Mouse (Mus musculus): ENCODE results near the gene 1700086D15Rik. TPM values are rescaled to one million over a fixed set of nuclear protein-coding genes. Genes with fewer than 3 reads are reported as not detected.

The 1700086D15Rik gene
- polyA plus RNA-seq, 1 experiment = 0.90 TPM

- no peak for TF ChIP-seq CTCF (IDR thresholded peaks at IDR 0.05; ENCODE audit: extremely low read depth, insufficient read depth, low read length)
- Histone ChIP-seq H3K4me3 (ENCODE audit: insufficient read depth, low read length) (no peak overlapping the region), H3K4me1 (ENCODE audit: control insufficient read depth, insufficient read depth, low read length) (peaks cover 2% of the 10 kb centered on the region; the same call in 1 of the 2 replicates), H3K27ac (ENCODE audit: insufficient read depth, low read length) (no peak overlapping the region)
Measured at GRCm38 (mm10) chr11:65115811-65116210, 43.9 kb downstream of the 1700086D15Rik start.

GRCm38 (mm10) chr11:65112086-65112485, 47.6 kb downstream of the 1700086D15Rik start:
- H3K4me3 ChIP-seq (ENCODE audit: insufficient read depth, low read length) = no peak overlapping the region
- no peak overlapping the region for H3K27ac ChIP-seq (ENCODE audit: insufficient read depth, low read length)
- peaks cover 6% of the 10 kb centered on the region for H3K4me1 ChIP-seq (ENCODE audit: control insufficient read depth, insufficient read depth, low read length)
- no peak for TF ChIP-seq POLR2A (IDR thresholded peaks at IDR 0.05; ENCODE audit: extremely low read depth, insufficient read depth, low read length)
- no peak for TF ChIP-seq CTCF (IDR thresholded peaks at IDR 0.05; ENCODE audit: extremely low read depth, insufficient read depth, low read length)

- H3K27ac ChIP-seq (ENCODE audit: insufficient read depth, low read length) = no peak overlapping the region
Measured at GRCm38 (mm10) chr11:65111651-65112050, 48.0 kb downstream of the 1700086D15Rik start.

GRCm38 (mm10) chr11:65110058-65110457, 49.6 kb downstream of the 1700086D15Rik start:
- no peak overlapping the region for H3K4me3 ChIP-seq (ENCODE audit: insufficient read depth, low read length)
- H3K4me1 ChIP-seq (ENCODE audit: control insufficient read depth, insufficient read depth, low read length) = peaks cover 6% of the 10 kb centered on the region
- TF ChIP-seq POLR2A (IDR thresholded peaks at IDR 0.05; ENCODE audit: extremely low read depth, insufficient read depth, low read length) = no peak
- no peak for TF ChIP-seq CTCF (IDR thresholded peaks at IDR 0.05; ENCODE audit: extremely low read depth, insufficient read depth, low read length)
- H3K27ac ChIP-seq (ENCODE audit: insufficient read depth, low read length) = no peak overlapping the region

More at GRCm38 (mm10) chr11:65111651-65112050, 48.0 kb downstream of the 1700086D15Rik start:
- Histone ChIP-seq H3K4me1 (ENCODE audit: control insufficient read depth, insufficient read depth, low read length) (peaks cover 6% of the 10 kb centered on the region), H3K4me3 (ENCODE audit: insufficient read depth, low read length) (no peak overlapping the region)
- TF ChIP-seq CTCF (IDR thresholded peaks at IDR 0.05; ENCODE audit: extremely low read depth, insufficient read depth, low read length) = no peak
- no peak for TF ChIP-seq POLR2A (IDR thresholded peaks at IDR 0.05; ENCODE audit: extremely low read depth, insufficient read depth, low read length)

GRCm38 (mm10) chr11:65107734-65108171, 51.9 kb downstream of the 1700086D15Rik start:
- H3K27ac ChIP-seq (ENCODE audit: insufficient read depth, low read length) = 0 out of 2 replicates have a peak overlapping the region, but pooled peaks have one; percentile 2
- H3K4me1 ChIP-seq (ENCODE audit: control insufficient read depth, insufficient read depth, low read length) = peaks cover 9% of the 10 kb centered on the region
- no peak overlapping the region for H3K4me3 ChIP-seq (ENCODE audit: insufficient read depth, low read length)
- no peak for TF ChIP-seq POLR2A (IDR thresholded peaks at IDR 0.05; ENCODE audit: extremely low read depth, insufficient read depth, low read length)
- TF ChIP-seq CTCF (IDR thresholded peaks at IDR 0.05; ENCODE audit: extremely low read depth, insufficient read depth, low read length) = no peak

- H3K4me1 ChIP-seq (ENCODE audit: control insufficient read depth, insufficient read depth, low read length) = peaks cover 9% of the 10 kb centered on the region
- H3K27ac ChIP-seq (ENCODE audit: insufficient read depth, low read length) = no peak overlapping the region
- no peak for TF ChIP-seq POLR2A (IDR thresholded peaks at IDR 0.05; ENCODE audit: extremely low read depth, insufficient read depth, low read length)
- TF ChIP-seq CTCF (IDR thresholded peaks at IDR 0.05; ENCODE audit: extremely low read depth, insufficient read depth, low read length) = no peak
- H3K4me3 ChIP-seq (ENCODE audit: insufficient read depth, low read length) = no peak overlapping the region
Measured at GRCm38 (mm10) chr11:65107151-65107550, 52.5 kb downstream of the 1700086D15Rik start.

- H3K27ac ChIP-seq (ENCODE audit: insufficient read depth, low read length) = no peak overlapping the region
- H3K4me1 ChIP-seq (ENCODE audit: control insufficient read depth, insufficient read depth, low read length) = peaks cover 12% of the 10 kb centered on the region
- TF ChIP-seq CTCF (IDR thresholded peaks at IDR 0.05; ENCODE audit: extremely low read depth, insufficient read depth, low read length) (no peak), POLR2A (IDR thresholded peaks at IDR 0.05; ENCODE audit: extremely low read depth, insufficient read depth, low read length) (no peak)
- H3K4me3 ChIP-seq (ENCODE audit: insufficient read depth, low read length) = no peak overlapping the region
Measured at GRCm38 (mm10) chr11:65104076-65104475, 55.6 kb downstream of the 1700086D15Rik start.

Other genes with a start within 250 kb of the 1700086D15Rik start
- gene Elac2, start 180.9 kb downstream of the 1700086D15Rik start, polyA plus RNA-seq (2012; rRNA removed) = 33.1 and 34.5 TPM in 2 replicates
- gene Arhgap44, start 3.1 kb upstream of the 1700086D15Rik start, polyA plus RNA-seq (2012; rRNA removed) = 60.5 and 61.1 TPM in 2 replicates
- gene Myocd, start 110.1 kb upstream of the 1700086D15Rik start, polyA plus RNA-seq (2012; rRNA removed) = 0.13 and 0.15 TPM in 2 replicates

Data from cortical plate, adult 2 months (tissue).